Mouse (Mus musculus) heart, postnatal 0 days (tissue): ENCODE data around the gene Gm7697. TPM values are rescaled to one million over a fixed set of nuclear protein-coding genes. Genes with fewer than 3 reads are reported as not detected.
"Not testable (repeated sequence)": the region's sequence is repeated elsewhere in the genome, so short reads cannot be mapped to it uniquely, and the experiment has no call there.

ENCODE experiments used
- ATAC-seq: fragments of 200-750 bp; cut with Nextera tagmentation; 2 replicates; pipeline ENCODE4 v1.8.0; 2017; ENCODE audit warnings: low read depth, moderate number of reproducible peaks, moderate library complexity; ENCODE audit not compliant: insufficient read depth
- DNase-seq: peaks from one replicate; pipeline ENCODE4 v3.0.0-alpha.2; 2016; ENCODE audit warnings: low spot score
- H3K27ac ChIP-seq: fragments of 300-500 bp; sonication (generic); 2 replicates; pipeline ENCODE4 v1.5.1; 2014; ENCODE audit warnings: low read depth, mild to moderate bottlenecking
- H3K27me3 ChIP-seq: fragments of 300-500 bp; sonication (generic); 2 replicates; pipeline ENCODE4 v1.6.1; 2014; ENCODE audit warnings: low read length, mixed read lengths; ENCODE audit not compliant: control insufficient read depth, insufficient read depth
- H3K36me3 ChIP-seq: fragments of 300-500 bp; sonication (generic); replicated peaks from 2 replicates; pipeline ENCODE4 v1.6.1; 2014; ENCODE audit warnings: low read length, mixed read lengths; ENCODE audit not compliant: control insufficient read depth, insufficient read depth
- H3K4me1 ChIP-seq: fragments of 300-500 bp; sonication (generic); 2 replicates; pipeline ENCODE4 v1.6.1; 2014; ENCODE audit warnings: antibody characterized with exemption; ENCODE audit not compliant: control insufficient read depth, insufficient read depth
- H3K4me2 ChIP-seq: fragments of 300-500 bp; sonication (generic); 2 replicates; pipeline ENCODE4 v1.6.1; 2014; ENCODE audit warnings: low read depth, mild to moderate bottlenecking, low read length, moderate library complexity
- H3K4me3 ChIP-seq: fragments of 300-500 bp; sonication (generic); 2 replicates; pipeline ENCODE4 v1.5.1; 2014; ENCODE audit warnings: low read depth, low read length
- H3K9ac ChIP-seq: fragments of 300-500 bp; sonication (generic); replicated peaks from 2 replicates; pipeline ENCODE4 v1.6.1; 2014; ENCODE audit warnings: low read depth, low read length, mixed read lengths
- H3K9me3 ChIP-seq: fragments of 300-500 bp; sonication (generic); replicated peaks from 2 replicates; pipeline ENCODE4 v1.6.1; 2016; ENCODE audit warnings: low read length; ENCODE audit not compliant: control insufficient read depth
- WGBS: fragments of 180-500 bp; shearing (Covaris S2); extraction: QIAGEN DNeasy Blood & Tissue Kit; methylation state at CpG from one replicate; pipeline ENCODE4 v1.1.7; 2014; 5-methylcytosine and 5-hydroxymethylcytosine counted together
- polyA plus RNA-seq: library from polyadenylated mRNA; unstranded; fragments of >200 nt; fragmentation: Nextera tagmentation; extraction: Ambion mirVana; gene quantifications from 2 replicates; pipeline ENCODE4 v1.2.1, GENCODE M21; 2015
- total RNA-seq: library from RNA; depleted of rRNA; stranded (reverse); fragments of >200 nt; gene quantifications from 2 replicates; pipeline ENCODE4 v1.2.3, GENCODE M21; 2014; ENCODE audit warnings: low replicate concordance; rRNA removed

The Gm7697 gene
- total and polyA plus RNA-seq, 2 experiments from 2014 or later, result not detected

GRCm38 (mm10) chr8:69540331-69540730 lies 17.6 kb upstream of the Gm7697 start:
- H3K9me3 ChIP-seq, H3K4me1 ChIP-seq, H3K4me3 ChIP-seq, H3K27ac ChIP-seq, H3K36me3 ChIP-seq, DNase-seq, H3K4me2 ChIP-seq, H3K27me3 ChIP-seq, ATAC-seq, H3K9ac ChIP-seq: not testable (repeated sequence)
- 46% methylated on average over 1 of the region's 1 CpGs for WGBS

GRCm38 (mm10) chr8:69474946-69475345 lies 47.8 kb downstream of the Gm7697 start:
- not testable (repeated sequence) for DNase-seq, H3K9ac ChIP-seq, H3K9me3 ChIP-seq, H3K4me3 ChIP-seq, ATAC-seq, H3K36me3 ChIP-seq, H3K4me2 ChIP-seq, H3K27ac ChIP-seq, H3K4me1 ChIP-seq, H3K27me3 ChIP-seq
- 62% methylated on average over 2 of the region's 3 CpGs for WGBS

- not testable (repeated sequence) for ATAC-seq
- 80% methylated on average over 1 of the region's 3 CpGs for whole genome bisulfite sequencing
Observed at GRCm38 (mm10) chr8:69453465-69453864, 69.3 kb downstream of the Gm7697 start, which contains the start of gene Gm9495. Gene Gm9495, minus strand, starts transcription at chr8:69453565.

More at GRCm38 (mm10) chr8:69453465-69453864, 69.3 kb downstream of the Gm7697 start, which contains the start of gene Gm9495:
- H3K9me3 ChIP-seq, H3K27ac ChIP-seq, H3K4me2 ChIP-seq, H3K9ac ChIP-seq, DNase-seq, H3K4me1 ChIP-seq, H3K36me3 ChIP-seq, H3K4me3 ChIP-seq, H3K27me3 ChIP-seq: not testable (repeated sequence)

Other genes starting within 250 kb of the Gm7697 start
- gene Gm9495, start 69.4 kb downstream of the Gm7697 start, total RNA-seq, result not detected in 2 replicates
- gene Gm9495, start 69.4 kb downstream of the Gm7697 start, polyA plus RNA-seq, result not detected in 2 replicates
- 5.0 and 19.6 TPM in 2 replicates for gene Zfp868, start 102.6 kb upstream of the Gm7697 start, total RNA-seq
- 9.9 and 10.1 TPM in 2 replicates for gene Zfp868, start 102.6 kb upstream of the Gm7697 start, polyA plus RNA-seq
- 0.27 and 3.7 TPM in 2 replicates for gene Zfp964, start 131.5 kb upstream of the Gm7697 start, total RNA-seq
- 0.72 and 0.78 TPM in 2 replicates for gene Zfp964, start 131.5 kb upstream of the Gm7697 start, polyA plus RNA-seq
- 5.6 and 16.8 TPM in 2 replicates for gene Zfp869, start 187.7 kb upstream of the Gm7697 start, total RNA-seq
- 11.4 and 12.7 TPM in 2 replicates for gene Zfp869, start 187.7 kb upstream of the Gm7697 start, polyA plus RNA-seq
- 0.73 and 3.5 TPM in 2 replicates for gene Zfp963, start 227.0 kb upstream of the Gm7697 start, total RNA-seq
- gene Zfp963, start 227.0 kb upstream of the Gm7697 start, polyA plus RNA-seq, result 2.8 and 3.1 TPM in 2 replicates